Comparison of ENCODE assay signal across 27 mouse cellular contexts in the genomic region with DNA sequence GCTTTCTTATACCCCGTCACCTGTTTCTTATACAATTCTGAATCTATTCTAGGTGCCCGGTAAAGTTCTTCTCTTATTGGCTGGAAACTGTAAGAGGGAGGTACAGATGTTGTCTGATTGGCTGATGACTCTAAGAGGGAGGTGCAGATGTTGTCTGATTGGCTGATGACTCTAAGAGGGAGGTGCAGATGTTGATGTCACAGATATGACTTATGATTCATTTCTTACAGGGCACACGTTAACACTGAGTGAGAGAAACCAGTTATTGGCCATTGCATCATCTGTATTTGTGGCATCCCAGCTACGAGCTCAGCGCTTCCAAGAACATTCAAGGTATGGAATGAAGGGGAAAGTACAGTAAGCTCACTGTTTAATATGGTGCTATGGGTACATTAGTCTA.
DNase-seq lines count a peak whose midpoint lies in the region; ATAC-seq and TF ChIP-seq lines count a peak whose summit lies in the region.
"Had no signal": no experiment of that assay in that cellular context is flagged by ENCODE, and none has a peak within 500 bp of the region (broad histone marks: within the 10 kb centered on the region; RNA-seq: fewer than 3 reads in every experiment).

No protein-coding gene starts in this region.

- H3K9ac ChIP-seq in liver, embryonic 16.5 days (ENCODE audit: low read depth, low read length) = no peak overlapping the region
- H3K9ac ChIP-seq in liver, embryonic 12.5 days = no peak overlapping the region
- no peak overlapping the region for H3K9ac ChIP-seq in lung, postnatal 0 days (replicated peaks; ENCODE audit: low read depth)
- H3K9ac ChIP-seq: embryonic facial prominence, embryonic 12.5 days; embryonic facial prominence, embryonic 15.5 days; forebrain, postnatal 0 days; heart, embryonic 12.5 days; heart, embryonic 15.5 days; hindbrain, embryonic 14.5 days had no signal

- H3K4me2 ChIP-seq in liver, embryonic 16.5 days (ENCODE audit: low read depth, low read length) = no peak overlapping the region
- H3K4me2 ChIP-seq in liver, embryonic 12.5 days = no peak overlapping the region
- no peak overlapping the region for H3K4me2 ChIP-seq in lung, postnatal 0 days (replicated peaks; ENCODE audit: low read depth, low read length)
- H3K4me2 ChIP-seq: embryonic facial prominence, embryonic 12.5 days; embryonic facial prominence, embryonic 15.5 days; heart, embryonic 12.5 days; heart, embryonic 15.5 days; hindbrain, embryonic 14.5 days had no signal

- H3K4me3 ChIP-seq in liver, embryonic 16.5 days (ENCODE audit: low read depth, low read length) = no peak overlapping the region
- H3K4me3 ChIP-seq in liver, embryonic 12.5 days = no peak overlapping the region
- no peak overlapping the region for H3K4me3 ChIP-seq in lung, postnatal 0 days (ENCODE audit: low read depth, low read length)
- H3K4me3 ChIP-seq: embryonic facial prominence, embryonic 12.5 days; embryonic facial prominence, embryonic 15.5 days; gastrocnemius, adult 2 months; heart, embryonic 12.5 days; heart, embryonic 15.5 days; hindbrain, embryonic 10.5 days had no signal

- H3K9me3 ChIP-seq in liver, embryonic 16.5 days (replicated peaks; ENCODE audit: control insufficient read depth, low read length) = no peaks in the 10 kb centered on the region
- H3K9me3 ChIP-seq in liver, embryonic 12.5 days (replicated peaks) = no peaks in the 10 kb centered on the region
- no peaks in the 10 kb centered on the region for H3K9me3 ChIP-seq in lung, postnatal 0 days (ENCODE audit: low read length)
- H3K9me3 ChIP-seq: embryonic facial prominence, embryonic 12.5 days; embryonic facial prominence, embryonic 15.5 days; G1E; heart, embryonic 12.5 days; heart, embryonic 15.5 days; hindbrain, embryonic 10.5 days had no signal

- 71% methylated on average over 5 of the region's 5 CpGs for WGBS in liver, embryonic 16.5 days (ENCODE audit: insufficient replicate concordance)
- WGBS in liver, embryonic 12.5 days (ENCODE audit: insufficient replicate concordance) = 82% methylated on average over 5 of the region's 5 CpGs
- 87% methylated on average over 5 of the region's 5 CpGs for WGBS in lung, postnatal 0 days

- no peak overlapping the region for H3K27ac ChIP-seq in liver, embryonic 16.5 days (ENCODE audit: low read length)
- H3K27ac ChIP-seq in liver, embryonic 12.5 days = no peak overlapping the region
- H3K27ac ChIP-seq in lung, postnatal 0 days (ENCODE audit: low read length) = no peak overlapping the region
- H3K27ac ChIP-seq: embryonic facial prominence, embryonic 12.5 days; embryonic facial prominence, embryonic 15.5 days; gastrocnemius, adult 2 months; heart, embryonic 15.5 days; hindbrain, embryonic 10.5 days; hindbrain, embryonic 14.5 days; hindbrain, postnatal 0 days had no signal

- no peaks in the 10 kb centered on the region for H3K4me1 ChIP-seq in liver, embryonic 16.5 days (ENCODE audit: control insufficient read depth, low read depth, low read length)
- H3K4me1 ChIP-seq in liver, embryonic 12.5 days = no peaks in the 10 kb centered on the region
- no peaks in the 10 kb centered on the region for H3K4me1 ChIP-seq in lung, postnatal 0 days (ENCODE audit: insufficient read depth, low read depth, low read length)
- H3K4me1 ChIP-seq: embryonic facial prominence, embryonic 12.5 days; embryonic facial prominence, embryonic 15.5 days; heart, embryonic 15.5 days; hindbrain, embryonic 10.5 days had no signal

- no peak for TF ChIP-seq EP300 in lung, postnatal 0 days (IDR thresholded peaks at IDR 0.05)

- H3K36me3 ChIP-seq in liver, embryonic 16.5 days (ENCODE audit: control insufficient read depth, insufficient read depth) = no peaks in the 10 kb centered on the region
- no peaks in the 10 kb centered on the region for H3K36me3 ChIP-seq in liver, embryonic 12.5 days
- no peaks in the 10 kb centered on the region for H3K36me3 ChIP-seq in lung, postnatal 0 days (ENCODE audit: insufficient read depth, low read length)
- H3K36me3 ChIP-seq: embryonic facial prominence, embryonic 12.5 days; embryonic facial prominence, embryonic 15.5 days; heart, embryonic 12.5 days; heart, embryonic 15.5 days; hindbrain, embryonic 10.5 days had no signal

- 0 out of 2 replicates have a peak, but pooled peaks have one; percentile 16 for ATAC-seq in liver, embryonic 16.5 days (ENCODE audit: low read depth)
- no peak for ATAC-seq in liver, embryonic 12.5 days
- peak; percentile 44 for ATAC-seq in megakaryocyte progenitor cell, adult 5-6 weeks (replicated peaks; ENCODE audit: poor library complexity)
- no peak for ATAC-seq in lung, postnatal 0 days
- ATAC-seq in CD4-positive, CD25-positive, alpha-beta regulatory T cell, adult 4 months = no peak
- ATAC-seq: forebrain, embryonic 14.5 days; forebrain, postnatal 0 days; hindbrain, postnatal 0 days had no signal

- DNase-seq in R1 (ENCODE audit: low read depth, low spot score) = peak; percentile 6
- no peak for DNase-seq in lung, postnatal 0 days (ENCODE audit: low spot score)
- no peak for DNase-seq in kidney, postnatal 4 days
- DNase-seq: adrenal gland, postnatal 10 days; adrenal gland, postnatal 36 days; cerebellum, adult 18-20 months; cerebellum, adult 9-11 months; cerebellum, postnatal 25 days; forebrain, postnatal 0 days; gastrocnemius, adult 2 months; gastrocnemius, postnatal 14 days; heart, adult 18-20 months; heart, postnatal 10 days; heart, postnatal 36 days had no signal

- TF ChIP-seq CTCF in lung, postnatal 0 days (IDR thresholded peaks at IDR 0.05) = no peak

- H3K27me3 ChIP-seq in liver, embryonic 16.5 days (ENCODE audit: control insufficient read depth, insufficient read depth, low read depth, low read length) = no peaks in the 10 kb centered on the region
- no peaks in the 10 kb centered on the region for H3K27me3 ChIP-seq in liver, embryonic 12.5 days (replicated peaks)
- H3K27me3 ChIP-seq in lung, postnatal 0 days (replicated peaks; ENCODE audit: insufficient read depth, low read length) = no peaks in the 10 kb centered on the region
- H3K27me3 ChIP-seq: embryonic facial prominence, embryonic 12.5 days; embryonic facial prominence, embryonic 15.5 days; heart, embryonic 12.5 days; heart, embryonic 15.5 days had no signal

Comparison
In these comparisons a context has a peak if more than half of its experiments do, and no peak if none do; other contexts are left out.
1. ATAC-seq: peak in liver, embryonic 16.5 days (single experiment) and megakaryocyte progenitor cell, adult 5-6 weeks (single experiment); none in liver, embryonic 12.5 days (single experiment), lung, postnatal 0 days (single experiment) and CD4-positive, CD25-positive, alpha-beta regulatory T cell, adult 4 months (single experiment).